Mouse (Mus musculus) heart, embryonic 16.5 days (tissue): ENCODE measurements around the gene Adap1. TPM values are rescaled to one million over a fixed set of nuclear protein-coding genes. Genes with fewer than 3 reads are reported as not detected.

Source experiments
- ATAC-seq: fragments of 200-750 bp; cut with Nextera tagmentation; replicated peaks from 2 replicates; pipeline ENCODE4 v1.8.0; 2017; ENCODE audit warnings: moderate number of reproducible peaks; ENCODE audit not compliant: insufficient read depth, low FRiP score; ENCODE audit errors: extremely low read depth
- H3K27ac ChIP-seq: fragments of 300-500 bp; sonication (generic); 2 replicates; pipeline ENCODE4 v1.5.1; 2014; ENCODE audit warnings: mild to moderate bottlenecking, low read length, control low read depth, moderate library complexity
- H3K27me3 ChIP-seq: fragments of 300-500 bp; sonication (generic); 2 replicates; pipeline ENCODE4 v1.6.1; 2014; ENCODE audit warnings: low read length, mixed read lengths; ENCODE audit not compliant: control insufficient read depth, insufficient read depth
- H3K36me3 ChIP-seq: fragments of 300-500 bp; sonication (generic); 2 replicates; pipeline ENCODE4 v1.6.1; 2014; ENCODE audit not compliant: control insufficient read depth, insufficient read depth
- H3K4me1 ChIP-seq: fragments of 300-500 bp; sonication (generic); 2 replicates; pipeline ENCODE4 v1.6.1; 2014; ENCODE audit warnings: low read length, mixed read lengths; ENCODE audit not compliant: control insufficient read depth, insufficient read depth
- H3K4me2 ChIP-seq: fragments of 300-500 bp; sonication (generic); 2 replicates; pipeline ENCODE4 v1.6.1; 2014; ENCODE audit warnings: low read depth, mild to moderate bottlenecking, control low read depth, low read length
- H3K4me3 ChIP-seq: fragments of 300-500 bp; sonication (generic); 2 replicates; pipeline ENCODE4 v1.5.1; 2014; ENCODE audit warnings: mild to moderate bottlenecking, control low read depth, low read length
- H3K9ac ChIP-seq: fragments of 300-500 bp; sonication (generic); 2 replicates; pipeline ENCODE4 v1.6.1; 2014; ENCODE audit warnings: low read length, control low read depth
- H3K9me3 ChIP-seq: fragments of 300-500 bp; sonication (generic); replicated peaks from 2 replicates; pipeline ENCODE4 v1.6.1; 2016; ENCODE audit warnings: low read length; ENCODE audit not compliant: control insufficient read depth
- WGBS: fragments of 180-500 bp; shearing (Covaris S2); extraction: QIAGEN DNeasy Blood & Tissue Kit; methylation state at CpG from one replicate; pipeline ENCODE4 v1.1.7; 2014; 5-methylcytosine and 5-hydroxymethylcytosine counted together
- polyA plus RNA-seq: library from polyadenylated mRNA; unstranded; fragments of >200 nt; fragmentation: Nextera tagmentation; extraction: Ambion mirVana; gene quantifications from 2 replicates; pipeline ENCODE4 v1.2.1, GENCODE M21; 2015

The Adap1 gene
- polyA plus RNA-seq, 1 experiment from 2014 or later, result 0.59 TPM

GRCm38 (mm10) chr5:139271994-139272554 is 53.3 kb downstream of the Adap1 start:
- Histone ChIP-seq H3K9me3 (no peaks in the 10 kb centered on the region), H3K27me3 (no peaks in the 10 kb centered on the region), H3K4me3 (no peak overlapping the region), H3K4me2 (no peak overlapping the region), H3K36me3 (peaks cover 19% of the 10 kb centered on the region), H3K4me1 (peaks cover 13% of the 10 kb centered on the region), H3K9ac (no peak overlapping the region), H3K27ac (no peak overlapping the region)
- 70% methylated on average over 8 of the region's 8 CpGs for WGBS
- ATAC-seq, result no peak

- Histone ChIP-seq H3K27ac (peak overlapping the region; percentile 36), H3K9ac (no peak overlapping the region), H3K9me3 (no peaks in the 10 kb centered on the region), H3K4me3 (no peak overlapping the region), H3K36me3 (peaks cover 28% of the 10 kb centered on the region), H3K4me2 (no peak overlapping the region), H3K27me3 (no peaks in the 10 kb centered on the region), H3K4me1 (peaks cover 13% of the 10 kb centered on the region)
- ATAC-seq, result 0 out of 2 replicates have a peak, but pooled peaks have one; percentile 20
- WGBS, result 44% methylated on average over 16 of the region's 16 CpGs
These were observed 54.5 kb downstream of the Adap1 start for GRCm38 (mm10) chr5:139270806-139271521.

DNA sequence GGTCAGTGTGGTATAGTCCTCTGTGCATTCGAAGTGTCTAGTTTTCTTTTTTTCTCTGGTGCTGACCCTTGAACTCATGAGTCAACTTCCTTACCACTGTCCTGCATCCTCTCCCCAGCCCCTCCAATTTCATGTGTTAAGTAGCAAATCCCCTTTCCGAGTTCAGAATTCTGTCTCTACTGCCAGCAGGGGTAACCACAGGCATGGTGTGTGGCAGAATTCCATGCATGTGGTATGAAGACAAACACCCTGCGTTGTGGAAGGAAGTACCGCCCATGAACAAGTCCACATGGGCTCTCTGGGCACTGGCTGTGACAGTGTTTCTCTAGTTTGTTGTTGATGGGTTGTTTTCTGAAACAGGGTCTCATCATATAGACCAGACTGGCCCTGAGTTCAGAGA is 57.8 kb downstream of the Adap1 start:
- 87% methylated on average over 4 of the region's 4 CpGs for WGBS
- no peak overlapping the region for H3K9ac ChIP-seq
- no peaks in the 10 kb centered on the region for H3K9me3 ChIP-seq
- peaks cover 13% of the 10 kb centered on the region for H3K4me1 ChIP-seq
- no peak overlapping the region for H3K27ac ChIP-seq
- H3K4me3 ChIP-seq, result no peak overlapping the region
- no peaks in the 10 kb centered on the region for H3K27me3 ChIP-seq
- H3K4me2 ChIP-seq, result no peak overlapping the region
- H3K36me3 ChIP-seq, result peaks cover 57% of the 10 kb centered on the region
- no peak for ATAC-seq

GRCm38 (mm10) chr5:139261403-139261802 is 64.0 kb downstream of the Adap1 start:
- Histone ChIP-seq H3K9ac (no peak overlapping the region), H3K4me3 (no peak overlapping the region), H3K27ac (no peak overlapping the region), H3K4me1 (peaks cover 36% of the 10 kb centered on the region), H3K27me3 (no peaks in the 10 kb centered on the region), H3K9me3 (no peaks in the 10 kb centered on the region), H3K4me2 (no peak overlapping the region), H3K36me3 (peaks cover 42% of the 10 kb centered on the region)
- 90% methylated on average over 4 of the region's 4 CpGs for WGBS
- no peak for ATAC-seq

GRCm38 (mm10) chr5:139259853-139260252 is 65.6 kb downstream of the Adap1 start:
- no peaks in the 10 kb centered on the region for H3K27me3 ChIP-seq
- H3K4me2 ChIP-seq, result no peak overlapping the region
- H3K9ac ChIP-seq, result no peak overlapping the region
- H3K27ac ChIP-seq, result peak overlapping the region; percentile 64
- peaks cover 51% of the 10 kb centered on the region for H3K4me1 ChIP-seq
- peaks cover 29% of the 10 kb centered on the region for H3K36me3 ChIP-seq
- no peak overlapping the region for H3K4me3 ChIP-seq
- WGBS, result 41% methylated on average over 5 of the region's 5 CpGs
- ATAC-seq, result no peak
- H3K9me3 ChIP-seq, result no peaks in the 10 kb centered on the region

DNA sequence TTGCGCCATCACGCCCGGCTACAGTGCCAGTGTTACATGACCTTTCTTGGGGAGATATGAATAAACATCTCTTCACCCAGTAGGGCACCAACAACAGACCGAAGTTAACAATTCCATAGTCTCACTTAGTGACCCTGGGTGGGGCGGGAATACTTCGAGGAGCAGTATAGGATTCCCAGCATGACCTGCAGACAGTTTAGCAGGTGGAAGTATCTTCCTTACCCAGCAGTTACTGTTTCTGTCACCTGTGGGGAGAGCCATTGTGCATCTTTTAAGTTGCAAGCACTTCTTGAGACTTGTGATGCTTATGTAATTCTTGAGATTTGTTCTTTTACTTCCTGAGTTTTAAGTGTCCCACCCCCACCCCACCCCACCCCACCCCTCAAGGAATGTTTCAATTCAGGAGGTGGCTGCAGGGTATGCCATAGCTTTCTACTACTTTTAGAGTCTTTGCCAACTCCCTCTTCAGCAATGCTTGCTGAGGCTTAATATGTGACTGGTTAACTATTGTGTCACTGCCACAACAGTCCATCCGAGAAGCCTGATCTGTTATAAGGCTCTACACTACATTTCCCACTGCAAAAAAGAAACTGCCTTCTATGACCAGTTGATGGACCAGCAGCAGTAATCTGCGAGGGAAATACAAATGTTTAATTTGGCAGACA is 66.9 kb downstream of the Adap1 start:
- H3K4me1 ChIP-seq, result peaks cover 65% of the 10 kb centered on the region
- H3K36me3 ChIP-seq, result peaks cover 17% of the 10 kb centered on the region
- no peak overlapping the region for H3K9ac ChIP-seq
- no peak overlapping the region for H3K4me2 ChIP-seq
- ATAC-seq, result no peak
- H3K9me3 ChIP-seq, result no peaks in the 10 kb centered on the region
- peak overlapping the region; percentile 75 for H3K27ac ChIP-seq
- H3K27me3 ChIP-seq, result no peaks in the 10 kb centered on the region
- 84% methylated on average over 8 of the region's 8 CpGs for WGBS
- H3K4me3 ChIP-seq, result no peak overlapping the region

- 42% methylated on average over 4 of the region's 4 CpGs for WGBS
- Histone ChIP-seq H3K4me3 (no peak overlapping the region), H3K9me3 (no peaks in the 10 kb centered on the region), H3K9ac (no peak overlapping the region), H3K27ac (peak overlapping the region; percentile 75), H3K4me1 (peaks cover 70% of the 10 kb centered on the region), H3K36me3 (peaks cover 12% of the 10 kb centered on the region), H3K27me3 (no peaks in the 10 kb centered on the region), H3K4me2 (no peak overlapping the region; the same call in 1 of the 2 replicates)
- no peak for ATAC-seq
These were observed 67.6 kb downstream of the Adap1 start for GRCm38 (mm10) chr5:139257818-139258217.

DNA sequence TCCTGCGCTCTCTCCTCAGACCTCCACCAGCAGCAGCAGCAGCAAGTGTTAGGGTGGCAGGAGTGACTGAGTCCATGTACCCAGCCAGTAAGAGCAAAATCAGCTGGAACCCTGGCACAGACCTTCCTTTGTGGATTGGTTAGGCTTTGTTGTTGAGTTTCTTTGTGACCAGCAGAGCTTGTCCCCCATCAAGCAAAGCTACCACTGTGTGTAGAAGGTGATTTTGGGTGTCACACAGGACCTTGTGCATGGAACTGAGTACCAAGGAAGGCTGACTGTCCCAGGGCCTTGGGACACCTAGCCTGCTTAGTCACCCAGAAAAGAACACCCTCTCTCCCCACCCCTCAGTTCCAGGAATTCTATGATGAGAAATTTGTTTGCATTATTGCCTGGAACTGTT is 68.2 kb downstream of the Adap1 start:
- Histone ChIP-seq H3K9me3 (no peaks in the 10 kb centered on the region), H3K4me3 (no peak overlapping the region), H3K36me3 (peaks cover 6% of the 10 kb centered on the region), H3K4me2 (no peak overlapping the region), H3K27ac (peak overlapping the region; percentile 57), H3K4me1 (peaks cover 70% of the 10 kb centered on the region), H3K9ac (no peak overlapping the region; the same call in 1 of the 2 replicates), H3K27me3 (no peaks in the 10 kb centered on the region)
- WGBS, result 82% methylated on average over 1 of the region's 1 CpGs
- no peak for ATAC-seq

- ATAC-seq, result no peak
- WGBS, result 78% methylated on average over 3 of the region's 3 CpGs
- Histone ChIP-seq H3K4me2 (no peak overlapping the region), H3K4me1 (peaks cover 73% of the 10 kb centered on the region), H3K9ac (no peak overlapping the region), H3K27me3 (no peaks in the 10 kb centered on the region), H3K36me3 (peaks cover under 1% of the 10 kb centered on the region; the same call in 1 of the 2 replicates), H3K9me3 (no peaks in the 10 kb centered on the region), H3K4me3 (no peak overlapping the region), H3K27ac (peak overlapping the region; percentile 57)
These were observed 69.1 kb downstream of the Adap1 start for GRCm38 (mm10) chr5:139256211-139256765.
